Comparison of ENCODE assay signal across 11 mouse cellular contexts in genomic region chr1:22487270-22487864, GRCm38 (mm10).
DNase-seq lines count a peak whose midpoint lies in the region; ATAC-seq and TF ChIP-seq lines count a peak whose summit lies in the region.
"Had no signal": no experiment of that assay in that cellular context is flagged by ENCODE, and none has a peak within 500 bp of the region (broad histone marks: within the 10 kb centered on the region; RNA-seq: fewer than 3 reads in every experiment).

No protein-coding gene starts in this region.

- WGBS in hindbrain, embryonic 11.5 days: 51% methylated on average over 7 of the region's 7 CpGs
- 49% methylated on average over 7 of the region's 7 CpGs for WGBS in hindbrain, embryonic 10.5 days
- 47% methylated on average over 7 of the region's 7 CpGs for WGBS in forebrain, postnatal 0 days

- DNase-seq in hindbrain, embryonic 11.5 days (ENCODE audit: low spot score): peak; percentile 52
- no peak for DNase-seq in hindbrain, embryonic 10.5 days (ENCODE audit: low spot score)
- peak; percentile 6 for DNase-seq in ovary, postnatal 14 days (ENCODE audit: low spot score)
- DNase-seq in ovary, postnatal 10 days (ENCODE audit: low spot score): no peak
- DNase-seq in forebrain, postnatal 0 days: peak; percentile 51
- no peak for DNase-seq in spleen, postnatal 36 days (ENCODE audit: low spot score in 2 of 2)
- no peak for DNase-seq in spleen, postnatal 4 days (ENCODE audit: low spot score in 2 of 2)
- no peak for DNase-seq in left cerebral cortex, adult 18-20 months (ENCODE audit: low spot score in 2 of 2)
- DNase-seq: cerebellum, adult 9-10 months; layer of hippocampus, postnatal 36 days had no signal

- no peaks in the 10 kb centered on the region for H3K36me3 ChIP-seq in hindbrain, embryonic 11.5 days (ENCODE audit: control insufficient read depth, insufficient read depth, low read length)
- H3K36me3 ChIP-seq in hindbrain, embryonic 10.5 days: no peaks in the 10 kb centered on the region
- no peaks in the 10 kb centered on the region for H3K36me3 ChIP-seq in forebrain, postnatal 0 days (ENCODE audit: insufficient read depth)
- H3K36me3 ChIP-seq: heart, embryonic 13.5 days had no signal

- no peaks in the 10 kb centered on the region for H3K4me1 ChIP-seq in hindbrain, embryonic 11.5 days (replicated peaks; ENCODE audit: control insufficient read depth, insufficient read depth, low read length)
- no peaks in the 10 kb centered on the region for H3K4me1 ChIP-seq in hindbrain, embryonic 10.5 days (replicated peaks)
- no peaks in the 10 kb centered on the region for H3K4me1 ChIP-seq in forebrain, postnatal 0 days (ENCODE audit: insufficient read depth)
- H3K4me1 ChIP-seq: heart, embryonic 13.5 days had no signal

- ATAC-seq in hindbrain, embryonic 11.5 days (ENCODE audit: low FRiP score): peak; percentile 56
- peak; percentile 38; the same call in 1 of the 2 replicates for ATAC-seq in forebrain, postnatal 0 days

- no peaks in the 10 kb centered on the region for H3K9me3 ChIP-seq in hindbrain, embryonic 11.5 days (ENCODE audit: control insufficient read depth, low read length)
- no peaks in the 10 kb centered on the region for H3K9me3 ChIP-seq in hindbrain, embryonic 10.5 days
- no peaks in the 10 kb centered on the region for H3K9me3 ChIP-seq in forebrain, postnatal 0 days (ENCODE audit: low read length)
- H3K9me3 ChIP-seq: heart, embryonic 13.5 days had no signal

- H3K4me3 ChIP-seq in hindbrain, embryonic 11.5 days (ENCODE audit: low read depth, low read length): no peak overlapping the region
- no peak overlapping the region for H3K4me3 ChIP-seq in hindbrain, embryonic 10.5 days
- H3K4me3 ChIP-seq in forebrain, postnatal 0 days (ENCODE audit: low read depth, low read length): no peak overlapping the region
- H3K4me3 ChIP-seq: heart, embryonic 13.5 days had no signal

- no peak overlapping the region for H3K9ac ChIP-seq in hindbrain, embryonic 11.5 days (ENCODE audit: low read depth, low read length)
- no peak overlapping the region for H3K9ac ChIP-seq in forebrain, postnatal 0 days
- H3K9ac ChIP-seq: heart, embryonic 13.5 days had no signal

- H3K27me3 ChIP-seq in hindbrain, embryonic 11.5 days (ENCODE audit: control insufficient read depth, insufficient read depth, low read length): no peaks in the 10 kb centered on the region
- no peaks in the 10 kb centered on the region for H3K27me3 ChIP-seq in hindbrain, embryonic 10.5 days (ENCODE audit: insufficient read depth, poor library complexity, severe bottlenecking)
- no peaks in the 10 kb centered on the region for H3K27me3 ChIP-seq in forebrain, postnatal 0 days (ENCODE audit: insufficient read depth, low read length)
- H3K27me3 ChIP-seq: heart, embryonic 13.5 days had no signal

- TF ChIP-seq CTCF in forebrain, postnatal 0 days (IDR thresholded peaks at IDR 0.05; ENCODE audit: low read depth): peak; percentile 69

- no peak overlapping the region for H3K4me2 ChIP-seq in hindbrain, embryonic 11.5 days (replicated peaks; ENCODE audit: low read depth, low read length)
- H3K4me2 ChIP-seq in forebrain, postnatal 0 days (ENCODE audit: low read depth): no peak overlapping the region
- H3K4me2 ChIP-seq: heart, embryonic 13.5 days had no signal

- no peak overlapping the region for H3K27ac ChIP-seq in hindbrain, embryonic 11.5 days (ENCODE audit: low read depth, low read length)
- no peak overlapping the region for H3K27ac ChIP-seq in hindbrain, embryonic 10.5 days
- no peak overlapping the region for H3K27ac ChIP-seq in forebrain, postnatal 0 days (ENCODE audit: low read depth, low read length)
- H3K27ac ChIP-seq: heart, embryonic 13.5 days had no signal

Comparison
In these comparisons a context has a peak if more than half of its experiments do, and no peak if none do; other contexts are left out.
1. DNase-seq: peak in hindbrain, embryonic 11.5 days (single experiment), ovary, postnatal 14 days (single experiment) and forebrain, postnatal 0 days (single experiment); none in hindbrain, embryonic 10.5 days (single experiment), ovary, postnatal 10 days (single experiment), spleen, postnatal 36 days (0 of 2), spleen, postnatal 4 days (0 of 2) and left cerebral cortex, adult 18-20 months (0 of 2).